Mouse (Mus musculus) megakaryocyte, embryonic 14.5 days (primary cell): ENCODE measurements around the gene Pde4dip.

Experiments used
- FLI1 ChIP-seq: IDR thresholded peaks from 2 replicates; pipeline ENCODE4 v1.6.1; 2012; ENCODE audit warnings: low read length, inconsistent platforms, mixed read lengths
- GATA1 ChIP-seq: IDR thresholded peaks from 3 replicates; pipeline ENCODE4 v1.6.1; 2012; ENCODE audit warnings: mixed read lengths, low read length, inconsistent platforms, borderline replicate concordance

DNA sequence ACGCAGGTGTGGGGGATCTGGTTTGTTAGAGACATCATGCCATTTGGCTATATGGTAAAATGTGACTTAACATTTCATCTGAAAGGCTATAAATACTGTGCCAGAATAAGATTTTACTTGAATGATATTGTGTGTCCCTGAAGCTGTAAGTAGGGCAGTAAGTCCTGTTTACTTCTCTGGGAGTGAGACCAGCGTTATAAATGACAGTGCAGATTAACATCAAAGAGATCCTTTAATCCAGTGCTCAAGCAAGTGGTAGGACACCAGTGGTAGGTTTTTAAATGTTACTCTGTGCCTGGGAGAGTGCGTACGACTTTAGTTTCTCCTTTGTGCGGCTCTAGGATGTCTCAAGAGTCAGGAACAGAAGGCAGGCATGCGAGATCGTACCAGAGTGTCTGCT is 22.6 kb upstream of the Pde4dip start:
- TF ChIP-seq FLI1 (no peak), GATA1 (no peak)
